In the genomic region with DNA sequence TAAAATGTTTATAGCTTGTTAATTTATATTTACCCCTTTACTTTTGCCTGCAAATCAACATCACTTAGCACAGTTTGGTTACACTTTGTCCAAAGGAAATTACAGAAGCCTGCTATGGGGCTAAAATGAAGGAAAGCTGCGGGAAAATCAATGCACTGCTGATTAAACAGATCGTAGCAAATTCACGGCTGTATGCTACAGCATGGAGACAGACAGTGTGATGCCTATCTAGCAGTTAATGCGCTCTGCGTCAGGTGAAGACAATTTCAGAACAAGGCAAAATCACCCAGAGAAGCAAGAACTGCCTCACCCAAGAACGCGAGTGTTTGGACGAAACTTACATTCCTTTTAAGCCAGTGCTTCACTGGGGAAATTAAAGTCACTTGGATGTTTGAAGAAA, we compare ENCODE assay signal across 14 mouse cellular contexts.
DNase-seq lines count a peak whose midpoint lies in the region; ATAC-seq and TF ChIP-seq lines count a peak whose summit lies in the region.
"Had no signal": no experiment of that assay in that cellular context is flagged by ENCODE, and none has a peak within 500 bp of the region (broad histone marks: within the 10 kb centered on the region; RNA-seq: fewer than 3 reads in every experiment).

No protein-coding gene starts in this region.

- peaks cover 22% of the 10 kb centered on the region for H3K4me1 ChIP-seq in forebrain, embryonic 15.5 days
- peaks cover 6% of the 10 kb centered on the region; the same call in 1 of the 2 replicates for H3K4me1 ChIP-seq in limb, embryonic 13.5 days
- H3K4me1 ChIP-seq in thymus, adult 2 months (replicated peaks; ENCODE audit: control insufficient read depth, insufficient read depth, low read length): no peaks in the 10 kb centered on the region

- H3K27me3 ChIP-seq in forebrain, embryonic 15.5 days: no peaks in the 10 kb centered on the region
- no peaks in the 10 kb centered on the region for H3K27me3 ChIP-seq in limb, embryonic 13.5 days
- no peaks in the 10 kb centered on the region for H3K27me3 ChIP-seq in thymus, adult 2 months (ENCODE audit: control insufficient read depth, insufficient read depth, low read length)
- H3K27me3 ChIP-seq: Patski had no signal

- H3K9ac ChIP-seq in forebrain, embryonic 15.5 days (replicated peaks): peak overlapping the region; percentile 37
- no peak overlapping the region for H3K9ac ChIP-seq in limb, embryonic 13.5 days
- H3K9ac ChIP-seq: liver, embryonic 14.5 days had no signal

- TF ChIP-seq POLR2A in thymus, adult 2 months (IDR thresholded peaks at IDR 0.05; ENCODE audit: control insufficient read depth, extremely low read depth, insufficient read depth, low read length, poor library complexity): no peak

- H3K27ac ChIP-seq in forebrain, embryonic 15.5 days (replicated peaks): peak overlapping the region; percentile 90
- no peak overlapping the region for H3K27ac ChIP-seq in limb, embryonic 13.5 days
- H3K27ac ChIP-seq in thymus, adult 2 months (ENCODE audit: control insufficient read depth, insufficient read depth, low read length): no peak overlapping the region
- H3K27ac ChIP-seq: liver, embryonic 14.5 days had no signal

- WGBS in forebrain, embryonic 15.5 days: 9% methylated on average over 8 of the region's 8 CpGs
- WGBS in limb, embryonic 13.5 days: 40% methylated on average over 8 of the region's 8 CpGs
- WGBS in thymus, adult 2 months: 87% methylated on average over 8 of the region's 8 CpGs

- peak; percentile 13 to 18 for DNase-seq in right cerebral cortex, adult 2 months (ENCODE audit: low spot score in 2 of 2)
- DNase-seq in right cerebral cortex, postnatal 14 days: no peak
- DNase-seq in right cerebral cortex, postnatal 4 days: peak; percentile 5
- DNase-seq in thymus, adult 2 months: no peak
- DNase-seq in lung, adult 18-20 months: no peak
- DNase-seq: heart, adult 11 months; kidney, postnatal 4 days; lung, postnatal 4 days; thymus, postnatal 36 days had no signal

- no peak for TF ChIP-seq CTCF in thymus, adult 2 months (IDR thresholded peaks at IDR 0.05; ENCODE audit: borderline replicate concordance, control insufficient read depth, extremely low read depth, insufficient read depth, low read length, poor library complexity)

- peak; percentile 61 for ATAC-seq in forebrain, embryonic 15.5 days (replicated peaks)
- no peak for ATAC-seq in limb, embryonic 13.5 days (ENCODE audit: low FRiP score, low read depth)
- ATAC-seq: intestine, postnatal 0 days; Patski had no signal

- peak overlapping the region; percentile 15; the same call in 1 of the 2 replicates for H3K4me3 ChIP-seq in forebrain, embryonic 15.5 days
- H3K4me3 ChIP-seq in limb, embryonic 13.5 days: no peak overlapping the region
- no peak overlapping the region for H3K4me3 ChIP-seq in thymus, adult 2 months (ENCODE audit: control insufficient read depth, insufficient read depth, low read length)

- H3K4me2 ChIP-seq in forebrain, embryonic 15.5 days (replicated peaks): peak overlapping the region; percentile 42
- peak overlapping the region; percentile 23; the same call in 1 of the 2 replicates for H3K4me2 ChIP-seq in limb, embryonic 13.5 days (replicated peaks)

- H3K9me3 ChIP-seq in forebrain, embryonic 15.5 days: no peaks in the 10 kb centered on the region
- no peaks in the 10 kb centered on the region for H3K9me3 ChIP-seq in limb, embryonic 13.5 days

- no peaks in the 10 kb centered on the region for H3K36me3 ChIP-seq in forebrain, embryonic 15.5 days
- H3K36me3 ChIP-seq in limb, embryonic 13.5 days: no peaks in the 10 kb centered on the region
- no peaks in the 10 kb centered on the region for H3K36me3 ChIP-seq in thymus, adult 2 months (ENCODE audit: control insufficient read depth, insufficient read depth, low read length)

Comparison
In these comparisons a context has a peak if more than half of its experiments do, and no peak if none do; other contexts are left out.
1. DNase-seq: peak in right cerebral cortex, adult 2 months (2 of 2) and right cerebral cortex, postnatal 4 days (single experiment); none in right cerebral cortex, postnatal 14 days (single experiment), thymus, adult 2 months (single experiment) and lung, adult 18-20 months (0 of 2).